Mouse (Mus musculus): ENCODE measurements around the gene Ahrr. TPM values are rescaled to one million over a fixed set of nuclear protein-coding genes. Genes with fewer than 3 reads are reported as not detected.

The Ahrr gene
- polyA plus RNA-seq, 1 experiment: not detected

GRCm38 (mm10) chr13:74172036-74172435 lies 120.1 kb downstream of the Ahrr start:
- no peak overlapping the region for H3K4me3 ChIP-seq (ENCODE audit: insufficient read depth, low read depth, low read length)
- H3K4me1 ChIP-seq (ENCODE audit: control insufficient read depth, insufficient read depth, insufficient read length, low read length): no peaks in the 10 kb centered on the region
- no peak overlapping the region for H3K27ac ChIP-seq (replicated peaks; ENCODE audit: low read depth, low read length)

DNA sequence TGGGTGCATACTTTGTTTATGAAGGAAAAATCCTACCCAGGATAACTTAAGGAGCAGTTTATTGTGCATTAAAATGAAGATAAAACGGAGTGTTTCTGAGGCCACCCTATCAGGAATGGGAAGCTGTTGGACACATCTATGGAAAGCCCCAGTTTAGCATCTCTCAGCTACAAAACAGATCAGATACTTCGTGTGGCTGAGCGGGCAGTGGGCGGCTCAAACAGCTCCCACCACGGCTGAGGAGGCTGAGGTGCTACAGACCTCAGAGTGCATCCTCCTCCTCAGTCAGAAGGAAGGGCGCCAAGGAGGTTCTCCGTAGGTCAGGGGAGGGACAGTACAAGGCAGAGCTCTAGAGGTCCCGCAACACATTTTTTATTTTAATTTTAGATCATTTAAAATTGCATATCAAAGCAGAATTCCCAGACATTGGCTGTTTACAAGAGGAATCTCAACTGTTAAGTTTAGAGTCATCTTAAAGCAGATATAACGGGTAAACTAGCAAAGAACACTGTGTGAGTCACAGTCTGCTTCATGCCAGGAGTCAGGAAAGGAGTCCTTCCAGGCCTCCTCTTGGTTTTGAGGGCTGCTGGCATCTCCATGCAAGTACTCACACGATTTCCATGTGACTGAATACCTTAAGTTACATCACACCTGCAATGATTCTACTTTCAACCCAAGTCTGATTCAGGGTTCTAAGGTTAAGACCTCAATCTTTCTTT lies 122.5 kb downstream of the Ahrr start:
- H3K27ac ChIP-seq (replicated peaks; ENCODE audit: low read depth, low read length): no peak overlapping the region
- H3K4me3 ChIP-seq (ENCODE audit: insufficient read depth, low read depth, low read length): no peak overlapping the region
- H3K4me1 ChIP-seq (ENCODE audit: control insufficient read depth, insufficient read depth, insufficient read length, low read length): no peaks in the 10 kb centered on the region

DNA sequence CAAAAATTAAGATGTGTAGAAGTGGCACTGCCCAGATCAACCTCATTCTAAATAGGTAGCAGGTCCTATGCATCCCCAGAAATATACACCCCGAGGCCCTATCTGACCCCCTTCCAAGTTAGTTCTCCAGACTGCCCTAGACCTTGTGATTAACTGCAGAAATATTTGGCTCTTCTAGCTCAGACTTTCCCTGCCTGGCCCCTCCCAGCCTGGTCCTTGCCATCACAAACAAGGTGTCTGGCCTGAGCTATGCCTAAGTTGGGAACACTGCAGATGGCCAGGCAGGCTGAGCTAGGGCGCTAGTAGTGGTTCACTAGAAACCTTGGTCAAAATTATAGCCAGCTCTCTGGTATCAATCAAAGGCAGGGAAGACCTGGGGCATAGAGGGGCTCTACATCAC lies 124.6 kb downstream of the Ahrr start:
- Histone ChIP-seq H3K4me3 (ENCODE audit: insufficient read depth, low read depth, low read length) (no peak overlapping the region), H3K27ac (replicated peaks; ENCODE audit: low read depth, low read length) (no peak overlapping the region), H3K4me1 (ENCODE audit: control insufficient read depth, insufficient read depth, insufficient read length, low read length) (no peaks in the 10 kb centered on the region)

DNA sequence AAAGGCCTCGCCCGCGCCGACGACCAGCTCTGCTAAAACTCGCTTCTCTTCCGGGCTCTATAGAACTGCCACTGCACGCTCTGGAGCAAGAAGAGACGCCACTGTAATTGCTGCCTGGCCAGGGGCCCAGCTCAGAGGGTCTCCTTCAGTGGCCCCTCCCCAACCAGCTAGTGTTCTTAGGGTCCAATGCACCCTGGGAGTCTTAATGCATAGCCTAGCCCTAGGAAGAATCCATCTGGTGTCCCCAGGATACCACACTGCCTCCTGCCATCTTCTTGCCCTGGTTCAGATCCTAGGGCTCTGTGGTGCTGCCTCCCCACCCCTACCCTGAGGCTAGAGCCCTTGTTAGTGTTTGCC lies 125.1 kb downstream of the Ahrr start:
- H3K4me3 ChIP-seq (ENCODE audit: insufficient read depth, low read depth, low read length): peak overlapping the region; percentile 55

GRCm38 (mm10) chr13:74166348-74167056 lies 125.6 kb downstream of the Ahrr start:
- Histone ChIP-seq H3K4me1 (ENCODE audit: control insufficient read depth, insufficient read depth, insufficient read length, low read length) (no peaks in the 10 kb centered on the region), H3K27ac (replicated peaks; ENCODE audit: low read depth, low read length) (no peak overlapping the region), H3K4me3 (ENCODE audit: insufficient read depth, low read depth, low read length) (peak overlapping the region; percentile 55)

More for the DNA sequence above, 125.1 kb downstream of the Ahrr start:
- H3K4me1 ChIP-seq (ENCODE audit: control insufficient read depth, insufficient read depth, insufficient read length, low read length): no peaks in the 10 kb centered on the region
- H3K27ac ChIP-seq (replicated peaks; ENCODE audit: low read depth, low read length): no peak overlapping the region

Other genes with a start within 250 kb of the Ahrr start
- 1.8 and 1.9 TPM in 2 replicates for gene Cep72, start 230.0 kb downstream of the Ahrr start, polyA plus RNA-seq (2012; ENCODE audit: insufficient read depth, insufficient read length, missing spikeins)
- gene Slc9a3, start 170.9 kb downstream of the Ahrr start, polyA plus RNA-seq (2012; ENCODE audit: insufficient read depth, insufficient read length, missing spikeins): not detected in 2 replicates
- gene Exoc3, start 83.6 kb downstream of the Ahrr start, polyA plus RNA-seq (2012; ENCODE audit: insufficient read depth, insufficient read length, missing spikeins): 46.9 and 55.9 TPM in 2 replicates
- gene Pdcd6, start 25.2 kb upstream of the Ahrr start, polyA plus RNA-seq (2012; ENCODE audit: insufficient read depth, insufficient read length, missing spikeins): 98.6 and 99.7 TPM in 2 replicates
- 1,578 and 1,653 TPM in 2 replicates for gene Sdha, start 57.9 kb upstream of the Ahrr start, polyA plus RNA-seq (2012; ENCODE audit: insufficient read depth, insufficient read length, missing spikeins)
- 36.3 and 51.4 TPM in 2 replicates for gene Ccdc127, start 58.0 kb upstream of the Ahrr start, polyA plus RNA-seq (2012; ENCODE audit: insufficient read depth, insufficient read length, missing spikeins)
- gene Lrrc14b, start 71.7 kb upstream of the Ahrr start, polyA plus RNA-seq (2012; ENCODE audit: insufficient read depth, insufficient read length, missing spikeins): 2.3 and 3.4 TPM in 2 replicates
- 4.0 and 4.8 TPM in 2 replicates for gene Zfp72, start 98.5 kb upstream of the Ahrr start, polyA plus RNA-seq (2012; ENCODE audit: insufficient read depth, insufficient read length, missing spikeins)
- gene Ftl1-ps1, start 107.4 kb upstream of the Ahrr start, polyA plus RNA-seq (2012; ENCODE audit: insufficient read depth, insufficient read length, missing spikeins): 175 and 212 TPM in 2 replicates
- gene Zfp825, start 201.7 kb upstream of the Ahrr start, polyA plus RNA-seq (2012; ENCODE audit: insufficient read depth, insufficient read length, missing spikeins): 5.4 and 8.0 TPM in 2 replicates